Mouse (Mus musculus): ENCODE measurements around the gene Gm4869. TPM values are rescaled to one million over a fixed set of nuclear protein-coding genes. Genes with fewer than 3 reads are reported as not detected.

Gene Gm4869
- polyA plus RNA-seq, 1 experiment = 0.14 TPM

DNA sequence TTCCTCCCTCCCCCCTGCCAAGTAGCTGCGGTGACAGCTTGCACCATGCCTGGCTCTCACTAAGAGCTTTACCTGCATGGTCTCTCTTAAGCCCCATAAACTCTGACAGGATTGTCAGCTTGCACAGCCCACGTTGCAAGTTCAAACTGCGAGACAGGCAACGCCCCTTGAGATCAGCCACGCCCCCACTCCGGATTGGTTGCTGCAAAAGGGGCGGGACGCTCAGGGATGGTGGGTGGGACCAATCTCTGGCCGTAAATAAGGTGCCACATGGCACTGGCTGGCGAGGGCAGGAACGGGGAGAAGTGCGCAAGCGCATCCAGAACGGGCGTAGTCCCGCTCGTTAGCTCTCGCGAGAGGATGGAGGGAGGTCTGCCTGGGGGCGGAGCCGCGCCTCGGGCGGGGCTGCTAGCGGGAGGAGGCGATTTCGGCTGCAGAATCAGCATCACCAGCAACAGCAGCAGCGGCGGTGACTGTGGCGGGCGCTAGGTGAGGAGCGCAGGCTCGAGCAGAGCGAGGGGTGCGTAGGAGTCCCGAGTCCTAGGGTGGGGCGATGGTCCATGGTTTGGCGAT lies 59.8 kb downstream of the Gm4869 start, which contains the start of gene Chst12:
Chst12 (plus strand) TSS at position 343 of the 573 bp plus-strand sequence.
- peak; percentile 62 for TF ChIP-seq POLR2A (IDR thresholded peaks at IDR 0.05; ENCODE audit: control insufficient read depth, low read depth, low read length)
- peak; percentile 2; the same call in 1 of the 2 replicates for TF ChIP-seq CTCF (IDR thresholded peaks at IDR 0.05; ENCODE audit: control insufficient read depth, insufficient read depth, insufficient replicate concordance, low read depth, low read length)
- Histone ChIP-seq H3K27me3 (ENCODE audit: control insufficient read depth, insufficient read depth, low read length) (no peaks in the 10 kb centered on the region), H3K4me3 (ENCODE audit: control insufficient read depth, low read depth, low read length) (peak within 1 kb of the TSS; percentile 74), H3K36me3 (ENCODE audit: control insufficient read depth, insufficient read depth, low read length) (no peaks in the 10 kb centered on the region), H3K27ac (ENCODE audit: control insufficient read depth, insufficient read depth, low read depth, low read length) (peak within 1 kb of the TSS; percentile 2; the same call in 1 of the 2 replicates), H3K4me1 (ENCODE audit: control insufficient read depth, insufficient read depth, low read length) (peaks cover 20% of the 10 kb centered on the region)

GRCm38 (mm10) chr5:140506096-140506794 lies 60.8 kb downstream of the Gm4869 start:
- Histone ChIP-seq H3K27me3 (ENCODE audit: control insufficient read depth, insufficient read depth, low read length) (no peaks in the 10 kb centered on the region), H3K4me3 (ENCODE audit: control insufficient read depth, low read depth, low read length) (peak overlapping the region; percentile 74), H3K27ac (ENCODE audit: control insufficient read depth, insufficient read depth, low read depth, low read length) (peak overlapping the region; percentile 2; the same call in 1 of the 2 replicates), H3K4me1 (ENCODE audit: control insufficient read depth, insufficient read depth, low read length) (peaks cover 20% of the 10 kb centered on the region), H3K36me3 (ENCODE audit: control insufficient read depth, insufficient read depth, low read length) (no peaks in the 10 kb centered on the region)
- TF ChIP-seq POLR2A (IDR thresholded peaks at IDR 0.05; ENCODE audit: control insufficient read depth, low read depth, low read length) (no peak), CTCF (IDR thresholded peaks at IDR 0.05; ENCODE audit: control insufficient read depth, insufficient read depth, insufficient replicate concordance, low read depth, low read length) (no peak)

GRCm38 (mm10) chr5:140507466-140508208 lies 62.2 kb downstream of the Gm4869 start:
- Histone ChIP-seq H3K27me3 (ENCODE audit: control insufficient read depth, insufficient read depth, low read length) (no peaks in the 10 kb centered on the region), H3K36me3 (ENCODE audit: control insufficient read depth, insufficient read depth, low read length) (no peaks in the 10 kb centered on the region), H3K27ac (ENCODE audit: control insufficient read depth, insufficient read depth, low read depth, low read length) (no peak overlapping the region), H3K4me1 (ENCODE audit: control insufficient read depth, insufficient read depth, low read length) (peaks cover 17% of the 10 kb centered on the region), H3K4me3 (ENCODE audit: control insufficient read depth, low read depth, low read length) (no peak overlapping the region)
- no peak for TF ChIP-seq CTCF (IDR thresholded peaks at IDR 0.05; ENCODE audit: control insufficient read depth, insufficient read depth, insufficient replicate concordance, low read depth, low read length)

GRCm38 (mm10) chr5:140508686-140509085 lies 63.2 kb downstream of the Gm4869 start:
- H3K4me1 ChIP-seq (ENCODE audit: control insufficient read depth, insufficient read depth, low read length) = peaks cover 11% of the 10 kb centered on the region
- no peak overlapping the region for H3K27ac ChIP-seq (ENCODE audit: control insufficient read depth, insufficient read depth, low read depth, low read length)
- no peaks in the 10 kb centered on the region for H3K36me3 ChIP-seq (ENCODE audit: control insufficient read depth, insufficient read depth, low read length)
- H3K4me3 ChIP-seq (ENCODE audit: control insufficient read depth, low read depth, low read length) = no peak overlapping the region
- TF ChIP-seq POLR2A (IDR thresholded peaks at IDR 0.05; ENCODE audit: control insufficient read depth, low read depth, low read length) (no peak), CTCF (IDR thresholded peaks at IDR 0.05; ENCODE audit: control insufficient read depth, insufficient read depth, insufficient replicate concordance, low read depth, low read length) (no peak)
- H3K27me3 ChIP-seq (ENCODE audit: control insufficient read depth, insufficient read depth, low read length) = no peaks in the 10 kb centered on the region

GRCm38 (mm10) chr5:140509204-140509603 lies 63.8 kb downstream of the Gm4869 start:
- H3K36me3 ChIP-seq (ENCODE audit: control insufficient read depth, insufficient read depth, low read length) = no peaks in the 10 kb centered on the region
- TF ChIP-seq CTCF (IDR thresholded peaks at IDR 0.05; ENCODE audit: control insufficient read depth, insufficient read depth, insufficient replicate concordance, low read depth, low read length) = no peak
- no peak for TF ChIP-seq POLR2A (IDR thresholded peaks at IDR 0.05; ENCODE audit: control insufficient read depth, low read depth, low read length)
- H3K4me3 ChIP-seq (ENCODE audit: control insufficient read depth, low read depth, low read length) = no peak overlapping the region
- H3K4me1 ChIP-seq (ENCODE audit: control insufficient read depth, insufficient read depth, low read length) = peaks cover 11% of the 10 kb centered on the region
- no peaks in the 10 kb centered on the region for H3K27me3 ChIP-seq (ENCODE audit: control insufficient read depth, insufficient read depth, low read length)
- no peak overlapping the region for H3K27ac ChIP-seq (ENCODE audit: control insufficient read depth, insufficient read depth, low read depth, low read length)

GRCm38 (mm10) chr5:140510012-140511000 lies 64.9 kb downstream of the Gm4869 start:
- H3K27ac ChIP-seq (ENCODE audit: control insufficient read depth, insufficient read depth, low read depth, low read length) = no peak overlapping the region
- peaks cover 5% of the 10 kb centered on the region for H3K4me1 ChIP-seq (ENCODE audit: control insufficient read depth, insufficient read depth, low read length)
- no peaks in the 10 kb centered on the region for H3K27me3 ChIP-seq (ENCODE audit: control insufficient read depth, insufficient read depth, low read length)
- H3K4me3 ChIP-seq (ENCODE audit: control insufficient read depth, low read depth, low read length) = no peak overlapping the region
- no peaks in the 10 kb centered on the region for H3K36me3 ChIP-seq (ENCODE audit: control insufficient read depth, insufficient read depth, low read length)
- TF ChIP-seq POLR2A (IDR thresholded peaks at IDR 0.05; ENCODE audit: control insufficient read depth, low read depth, low read length) (no peak), CTCF (IDR thresholded peaks at IDR 0.05; ENCODE audit: control insufficient read depth, insufficient read depth, insufficient replicate concordance, low read depth, low read length) (no peak)
